Mouse (Mus musculus): ENCODE measurements around the gene Dhrs9.

DNA sequence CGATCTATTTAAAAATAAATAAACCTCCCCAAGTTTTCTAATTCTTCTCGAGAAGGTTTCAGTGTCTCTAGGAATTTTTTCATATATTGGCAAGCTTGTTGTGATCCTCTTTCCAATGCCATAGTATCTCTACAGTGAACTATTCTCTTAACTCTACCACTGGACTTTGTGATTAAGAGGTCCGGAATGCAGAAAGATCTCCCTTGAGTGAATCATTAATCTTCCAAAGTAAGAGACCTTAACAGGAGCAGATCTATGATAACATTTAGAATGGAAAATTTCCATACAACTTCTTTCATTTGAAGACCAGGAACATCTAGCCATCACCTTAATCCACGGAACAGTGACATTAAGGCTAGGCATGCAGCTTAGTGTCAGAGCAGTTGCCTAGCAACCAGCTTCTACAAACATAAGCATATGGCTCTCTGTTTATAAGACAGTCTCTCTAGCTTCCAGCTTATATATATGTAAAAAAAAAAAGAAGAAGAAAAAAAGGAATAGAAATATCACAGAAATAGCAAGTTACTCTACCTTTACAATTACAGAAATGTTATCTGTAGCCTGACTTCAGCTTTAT is 65.7 kb downstream of the Dhrs9 start:
- TF ChIP-seq CTCF (IDR thresholded peaks at IDR 0.05; ENCODE audit: extremely low read depth, insufficient read depth, insufficient read length, insufficient replicate concordance) (no peak), POLR2A (IDR thresholded peaks at IDR 0.05; ENCODE audit: low read depth, low read length) (no peak)
